Mouse (Mus musculus) megakaryocyte, embryonic 14.5 days (primary cell): ENCODE measurements around the gene Slc7a4.

Experiments
- FLI1 ChIP-seq: IDR thresholded peaks from 2 replicates; pipeline ENCODE4 v1.6.1; 2012; ENCODE audit warnings: low read length, inconsistent platforms, mixed read lengths
- GATA1 ChIP-seq: IDR thresholded peaks from 3 replicates; pipeline ENCODE4 v1.6.1; 2012; ENCODE audit warnings: mixed read lengths, low read length, inconsistent platforms, borderline replicate concordance

DNA sequence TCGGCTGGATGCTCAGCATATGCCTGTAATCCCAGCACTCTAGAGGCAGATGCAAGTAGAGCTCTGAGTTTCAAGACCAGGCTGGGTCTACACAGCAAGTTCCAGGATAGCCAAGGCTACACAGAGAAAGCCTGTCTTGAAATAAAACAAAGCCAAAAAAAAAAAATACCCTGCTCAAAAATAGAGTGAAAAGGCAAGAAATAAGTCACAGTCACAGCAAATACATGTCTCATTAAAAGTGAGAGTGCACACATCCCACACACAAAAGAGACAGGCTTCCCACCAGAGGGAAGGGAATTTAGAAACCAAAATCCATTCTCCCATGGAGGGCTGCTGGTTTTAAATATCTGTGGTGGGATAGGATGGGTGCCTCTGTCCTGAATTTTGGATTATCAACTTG, 19.4 kb downstream of the Slc7a4 start:
- TF ChIP-seq GATA1, result no peak
- no peak for TF ChIP-seq FLI1
